Mouse (Mus musculus) spleen, adult 2 months (tissue): Measurements from ENCODE around the gene Clip1.

Experiments
- CTCF ChIP-seq: fragments of 200-500 bp; IDR thresholded peaks from 2 replicates; pipeline ENCODE4 v1.5.1; 2011; ENCODE audit warnings: mild to moderate bottlenecking, inconsistent platforms; ENCODE audit not compliant: insufficient read depth, insufficient read length, insufficient replicate concordance; ENCODE audit errors: extremely low read depth
- POLR2A ChIP-seq: fragments of 200-500 bp; IDR thresholded peaks from 2 replicates; pipeline ENCODE4 v1.6.1; 2011; ENCODE audit warnings: low read depth, low read length, inconsistent platforms

GRCm38 (mm10) chr5:123622421-123622820 is 62.0 kb downstream of the Clip1 start:
- TF ChIP-seq CTCF, result no peak
- no peak for TF ChIP-seq POLR2A
